Mouse (Mus musculus): ENCODE data around the gene Acot5.
"Not testable (repeated sequence)": the region's sequence is repeated elsewhere in the genome, so short reads cannot be mapped to it uniquely, and the experiment has no call there.

Acot5 gene

GRCm38 (mm10) chr12:84068986-84069385 is at the start of gene Acot5:
Gene Acot5 (plus strand): TSS chr12:84069325.
- DNase-seq (ENCODE audit: low read depth, low spot score) = no peak

- not testable (repeated sequence) for DNase-seq (ENCODE audit: low read depth, low spot score)
These were observed 48.6 kb upstream of the Acot5 start for GRCm38 (mm10) chr12:84020528-84020927.

- not testable (repeated sequence) for DNase-seq (ENCODE audit: low read depth, low spot score)
These were observed 46.9 kb upstream of the Acot5 start for GRCm38 (mm10) chr12:84022266-84022665.

GRCm38 (mm10) chr12:84023052-84023745 is 45.9 kb upstream of the Acot5 start:
- DNase-seq (ENCODE audit: low read depth, low spot score) = no peak

GRCm38 (mm10) chr12:84025888-84026287 is 43.2 kb upstream of the Acot5 start:
- DNase-seq (ENCODE audit: low read depth, low spot score) = peak; percentile 22

GRCm38 (mm10) chr12:84028328-84028727 is 40.8 kb upstream of the Acot5 start:
- DNase-seq (ENCODE audit: low read depth, low spot score) = not testable (repeated sequence)

- DNase-seq (ENCODE audit: low read depth, low spot score) = not testable (repeated sequence)
These were observed 40.1 kb upstream of the Acot5 start for GRCm38 (mm10) chr12:84029043-84029442.

GRCm38 (mm10) chr12:84030659-84031332 is 38.3 kb upstream of the Acot5 start:
- DNase-seq (ENCODE audit: low read depth, low spot score) = peak; percentile 68

GRCm38 (mm10) chr12:84032854-84033253 is 36.3 kb upstream of the Acot5 start:
- no peak for DNase-seq (ENCODE audit: low read depth, low spot score)

GRCm38 (mm10) chr12:84033302-84033701 is 35.8 kb upstream of the Acot5 start:
- DNase-seq (ENCODE audit: low read depth, low spot score) = not testable (repeated sequence)

GRCm38 (mm10) chr12:84034108-84034507 is 35.0 kb upstream of the Acot5 start:
- no peak for DNase-seq (ENCODE audit: low read depth, low spot score)

- DNase-seq (ENCODE audit: low read depth, low spot score) = not testable (repeated sequence)
These were observed 30.9 kb upstream of the Acot5 start, which contains the start of gene Acot4 for GRCm38 (mm10) chr12:84038241-84038640. Gene Acot4 (plus strand): TSS chr12:84038379.

- peak; percentile 22 for DNase-seq (ENCODE audit: low read depth, low spot score)
These were observed 30.4 kb upstream of the Acot5 start, which contains the start of gene Gm49366 for GRCm38 (mm10) chr12:84038691-84039111. Gene Gm49366 (plus strand): TSS chr12:84038935.

- DNase-seq (ENCODE audit: low read depth, low spot score) = no peak
These were observed 26.9 kb upstream of the Acot5 start for GRCm38 (mm10) chr12:84042248-84042647.

GRCm38 (mm10) chr12:84044045-84044444 is 25.1 kb upstream of the Acot5 start:
- DNase-seq (ENCODE audit: low read depth, low spot score) = no peak

- no peak for DNase-seq (ENCODE audit: low read depth, low spot score)
These were observed 22.2 kb upstream of the Acot5 start for GRCm38 (mm10) chr12:84046906-84047305.

- not testable (repeated sequence) for DNase-seq (ENCODE audit: low read depth, low spot score)
These were observed 18.4 kb upstream of the Acot5 start for GRCm38 (mm10) chr12:84050744-84051143.

GRCm38 (mm10) chr12:84051937-84052474 is 17.1 kb upstream of the Acot5 start, which contains the start of gene Acot3:
Gene Acot3 (plus strand): TSS chr12:84052144.
- no peak for DNase-seq (ENCODE audit: low read depth, low spot score)

GRCm38 (mm10) chr12:84052609-84053008 is 16.5 kb upstream of the Acot5 start:
- no peak for DNase-seq (ENCODE audit: low read depth, low spot score)

- DNase-seq (ENCODE audit: low read depth, low spot score) = no peak
These were observed 16.0 kb upstream of the Acot5 start for GRCm38 (mm10) chr12:84053173-84053572.

- no peak for DNase-seq (ENCODE audit: low read depth, low spot score)
These were observed 15.3 kb upstream of the Acot5 start for GRCm38 (mm10) chr12:84053679-84054391.

- DNase-seq (ENCODE audit: low read depth, low spot score) = peak; percentile 54
These were observed 8.2 kb upstream of the Acot5 start for GRCm38 (mm10) chr12:84060946-84061345.
